Mouse (Mus musculus) hindbrain, embryonic 16.5 days (tissue): ENCODE data around the gene Adcy1. TPM values are rescaled to one million over a fixed set of nuclear protein-coding genes. Genes with fewer than 3 reads are reported as not detected.
"Not testable (repeated sequence)": the region's sequence is repeated elsewhere in the genome, so short reads cannot be mapped to it uniquely, and the experiment has no call there.

ENCODE experiments used
- ATAC-seq: fragments of 200-750 bp; cut with Nextera tagmentation; 2 replicates; pipeline ENCODE4 v1.8.0; 2017; ENCODE audit warnings: moderate TSS enrichment, moderate library complexity
- H3K27ac ChIP-seq: fragments of 300-500 bp; sonication (generic); 2 replicates; pipeline ENCODE4 v1.5.1; 2014; ENCODE audit warnings: low read depth, mild to moderate bottlenecking, control low read depth, low read length, moderate library complexity
- H3K27me3 ChIP-seq: fragments of 300-500 bp; sonication (generic); replicated peaks from 2 replicates; pipeline ENCODE4 v1.6.1; 2014; ENCODE audit warnings: low read length; ENCODE audit not compliant: control insufficient read depth, insufficient read depth
- H3K36me3 ChIP-seq: fragments of 300-500 bp; sonication (generic); 2 replicates; pipeline ENCODE4 v1.6.1; 2014; ENCODE audit warnings: mild to moderate bottlenecking, low read length, moderate library complexity, mixed read lengths; ENCODE audit not compliant: control insufficient read depth, insufficient read depth
- H3K4me1 ChIP-seq: fragments of 300-500 bp; sonication (generic); 2 replicates; pipeline ENCODE4 v1.6.1; 2014; ENCODE audit warnings: low read depth, low read length; ENCODE audit not compliant: control insufficient read depth, insufficient read depth
- H3K4me2 ChIP-seq: fragments of 300-500 bp; sonication (generic); 2 replicates; pipeline ENCODE4 v1.6.1; 2014; ENCODE audit warnings: mild to moderate bottlenecking, low read length, control low read depth, moderate library complexity
- H3K4me3 ChIP-seq: fragments of 300-500 bp; sonication (generic); 2 replicates; pipeline ENCODE4 v1.5.1; 2014; ENCODE audit warnings: mild to moderate bottlenecking, low read length, control low read depth, moderate library complexity
- H3K9ac ChIP-seq: fragments of 300-500 bp; sonication (generic); 2 replicates; pipeline ENCODE4 v1.6.1; 2014; ENCODE audit warnings: low read depth, mild to moderate bottlenecking, control low read depth, low read length, moderate library complexity
- H3K9me3 ChIP-seq: fragments of 300-500 bp; sonication (generic); 2 replicates; pipeline ENCODE4 v1.6.1; 2014; ENCODE audit warnings: mild to moderate bottlenecking, low read length, moderate library complexity; ENCODE audit not compliant: control insufficient read depth
- WGBS: fragments of 180-500 bp; shearing (Covaris S2); extraction: QIAGEN DNeasy Blood & Tissue Kit; methylation state at CpG from one replicate; pipeline ENCODE4 v1.1.7; 2014; 5-methylcytosine and 5-hydroxymethylcytosine counted together
- polyA plus RNA-seq: library from polyadenylated mRNA; unstranded; fragments of >200 nt; fragmentation: Nextera tagmentation; extraction: Ambion mirVana; gene quantifications from 2 replicates; pipeline ENCODE4 v1.2.1, GENCODE M21; 2015

Gene Adcy1
- polyA plus RNA-seq, 1 experiment from 2014 or later = 15.2 TPM

GRCm38 (mm10) chr11:7221826-7222225 is 158.5 kb downstream of the Adcy1 start:
- H3K4me2 ChIP-seq, H3K27ac ChIP-seq, ATAC-seq, H3K4me3 ChIP-seq, H3K9ac ChIP-seq, H3K9me3 ChIP-seq, H3K4me1 ChIP-seq, H3K36me3 ChIP-seq, H3K27me3 ChIP-seq: not testable (repeated sequence)
- 77% methylated on average over 8 of the region's 8 CpGs for WGBS

GRCm38 (mm10) chr11:7226200-7226599 is 162.9 kb downstream of the Adcy1 start:
- ATAC-seq = peak; percentile 72; the same call in 1 of the 2 replicates
- Histone ChIP-seq H3K9ac (no peak overlapping the region), H3K27ac (no peak overlapping the region), H3K9me3 (no peaks in the 10 kb centered on the region), H3K4me1 (no peaks in the 10 kb centered on the region), H3K36me3 (no peaks in the 10 kb centered on the region), H3K4me2 (no peak overlapping the region), H3K27me3 (no peaks in the 10 kb centered on the region), H3K4me3 (no peak overlapping the region)
- 76% methylated on average over 2 of the region's 2 CpGs for whole genome bisulfite sequencing

GRCm38 (mm10) chr11:7226810-7227550 is 163.7 kb downstream of the Adcy1 start:
- Histone ChIP-seq H3K27me3 (no peaks in the 10 kb centered on the region), H3K9ac (no peak overlapping the region), H3K9me3 (no peaks in the 10 kb centered on the region), H3K4me3 (no peak overlapping the region), H3K4me1 (no peaks in the 10 kb centered on the region), H3K36me3 (no peaks in the 10 kb centered on the region), H3K4me2 (no peak overlapping the region), H3K27ac (no peak overlapping the region)
- no peak for ATAC-seq
- 86% methylated on average over 7 of the region's 7 CpGs for WGBS

GRCm38 (mm10) chr11:7228107-7228506 is 164.8 kb downstream of the Adcy1 start:
- WGBS = 80% methylated on average over 4 of the region's 4 CpGs
- Histone ChIP-seq H3K9me3 (no peaks in the 10 kb centered on the region), H3K4me2 (no peak overlapping the region), H3K36me3 (no peaks in the 10 kb centered on the region), H3K4me1 (no peaks in the 10 kb centered on the region), H3K4me3 (no peak overlapping the region), H3K9ac (no peak overlapping the region), H3K27ac (no peak overlapping the region), H3K27me3 (no peaks in the 10 kb centered on the region)
- ATAC-seq = no peak

Other genes with a start within 250 kb of the Adcy1 start
- gene Gm11983, start 225.8 kb upstream of the Adcy1 start, polyA plus RNA-seq = not detected in 2 replicates
- gene Gm11985, start 125.1 kb downstream of the Adcy1 start, polyA plus RNA-seq = not detected in 2 replicates
- gene Igfbp1, start 134.3 kb downstream of the Adcy1 start, polyA plus RNA-seq = 0.10 and 0.20 TPM in 2 replicates
- gene Igfbp3, start 150.4 kb downstream of the Adcy1 start, polyA plus RNA-seq = 24.2 and 25.1 TPM in 2 replicates